Mouse (Mus musculus) liver, embryonic 11.5 days (tissue): ENCODE measurements around the gene Iyd. TPM values are rescaled to one million over a fixed set of nuclear protein-coding genes. Genes with fewer than 3 reads are reported as not detected.

Source experiments
- ATAC-seq: fragments of 200-750 bp; cut with Nextera tagmentation; replicated peaks from 2 replicates; pipeline ENCODE4 v1.8.0; 2017; ENCODE audit warnings: moderate number of reproducible peaks, mild to moderate bottlenecking, moderate TSS enrichment, moderate library complexity; ENCODE audit not compliant: low FRiP score
- DNase-seq: peaks from one replicate; pipeline ENCODE4 v3.0.0-alpha.2; 2017; ENCODE audit warnings: low spot score
- H3K27ac ChIP-seq: fragments of 300-500 bp; sonication (generic); 2 replicates; pipeline ENCODE4 v1.5.1; 2014; ENCODE audit warnings: mild to moderate bottlenecking, low read depth, low read length, control low read depth
- H3K27me3 ChIP-seq: fragments of 300-500 bp; sonication (generic); replicated peaks from 2 replicates; pipeline ENCODE4 v1.6.1; 2014; ENCODE audit warnings: low read length, mixed read lengths; ENCODE audit not compliant: control insufficient read depth, insufficient read depth
- H3K36me3 ChIP-seq: fragments of 300-500 bp; sonication (generic); 2 replicates; pipeline ENCODE4 v1.6.1; 2014; ENCODE audit warnings: mild to moderate bottlenecking, low read length, moderate library complexity, mixed read lengths; ENCODE audit not compliant: control insufficient read depth, insufficient read depth
- H3K4me1 ChIP-seq: fragments of 300-500 bp; sonication (generic); replicated peaks from 2 replicates; pipeline ENCODE4 v1.6.1; 2014; ENCODE audit warnings: low read length, mixed read lengths; ENCODE audit not compliant: control insufficient read depth, insufficient read depth
- H3K4me2 ChIP-seq: fragments of 300-500 bp; sonication (generic); 2 replicates; pipeline ENCODE4 v1.6.1; 2014; ENCODE audit warnings: mild to moderate bottlenecking, control low read depth, moderate library complexity
- H3K4me3 ChIP-seq: fragments of 300-500 bp; sonication (generic); 2 replicates; pipeline ENCODE4 v1.5.1; 2014; ENCODE audit warnings: low read depth, low read length, control low read depth
- H3K9ac ChIP-seq: fragments of 300-500 bp; sonication (generic); 2 replicates; pipeline ENCODE4 v1.6.1; 2014; ENCODE audit warnings: low read depth, low read length, control low read depth
- H3K9me3 ChIP-seq: fragments of 300-500 bp; sonication (generic); 2 replicates; pipeline ENCODE4 v1.6.1; 2016; ENCODE audit warnings: low read length, inconsistent platforms, mixed read lengths; ENCODE audit not compliant: control insufficient read depth
- WGBS: fragments of 180-500 bp; shearing (Covaris S2); extraction: QIAGEN DNeasy Blood & Tissue Kit; methylation state at CpG from one replicate; pipeline ENCODE4 v1.1.7; 2014; 5-methylcytosine and 5-hydroxymethylcytosine counted together
- polyA plus RNA-seq: library from polyadenylated mRNA; unstranded; fragments of >200 nt; fragmentation: Nextera tagmentation; extraction: Ambion mirVana; gene quantifications from 2 replicates; pipeline ENCODE4 v1.2.1, GENCODE M21; 2014

The Iyd gene
- polyA plus RNA-seq, 1 experiment from 2014 or later, result 4.0 TPM

DNA sequence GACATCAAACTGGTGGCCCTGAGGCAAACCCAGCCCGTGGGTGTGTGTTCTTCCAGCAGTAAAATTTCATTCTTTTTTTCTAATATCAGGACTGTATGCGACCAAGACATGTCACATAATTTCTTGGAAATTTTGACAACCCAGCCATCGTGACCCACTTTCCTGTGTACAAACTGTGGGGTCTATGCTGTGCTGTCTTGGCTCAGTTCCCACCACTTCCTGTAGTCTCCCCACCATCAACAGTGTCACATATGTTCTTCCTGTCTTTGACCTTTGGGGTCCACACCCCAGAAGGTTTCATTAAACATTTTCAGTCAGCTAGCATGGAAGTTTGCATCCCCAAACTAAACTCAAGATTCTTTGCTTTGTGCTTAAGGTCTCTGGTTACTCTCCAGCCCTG, 28.6 kb upstream of the Iyd start:
- DNase-seq, result no peak
- Histone ChIP-seq H3K4me2 (no peak overlapping the region), H3K4me1 (no peaks in the 10 kb centered on the region), H3K27ac (no peak overlapping the region), H3K27me3 (no peaks in the 10 kb centered on the region), H3K4me3 (no peak overlapping the region), H3K36me3 (no peaks in the 10 kb centered on the region), H3K9ac (no peak overlapping the region), H3K9me3 (no peaks in the 10 kb centered on the region)
- WGBS, result 66% methylated on average over 3 of the region's 3 CpGs
- ATAC-seq, result no peak

DNA sequence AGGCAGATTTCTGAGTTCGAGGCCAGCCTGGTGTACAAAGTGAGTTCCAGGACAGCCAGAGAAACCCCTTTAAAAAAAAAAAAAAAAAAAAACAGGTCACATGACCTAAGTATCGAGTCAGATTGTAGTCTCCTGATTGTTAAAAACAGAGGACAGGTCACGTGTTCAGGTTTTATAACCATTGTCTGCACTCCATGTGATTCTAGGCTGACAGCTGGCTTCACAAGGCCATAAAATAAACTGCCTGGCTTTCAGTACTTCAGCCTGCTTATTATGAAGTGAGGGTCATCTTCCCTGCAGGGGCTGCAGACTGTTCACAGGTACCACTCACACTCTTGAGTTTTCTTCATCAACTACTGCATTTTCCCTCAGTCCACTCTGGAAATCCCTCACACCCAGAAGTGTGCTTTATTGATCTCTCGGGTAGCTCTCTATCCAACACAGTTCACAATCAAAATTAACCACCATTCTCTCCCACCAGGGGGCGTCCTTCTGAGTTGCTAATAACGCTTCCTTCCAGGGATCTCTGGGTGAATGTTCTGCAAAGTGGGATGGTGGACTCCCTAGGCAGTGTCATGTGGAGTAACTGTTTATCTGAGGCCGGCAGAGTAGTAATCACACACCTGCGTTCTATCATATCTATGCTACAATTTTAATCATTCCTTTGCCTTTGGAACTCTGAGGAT, 27.3 kb upstream of the Iyd start:
- Histone ChIP-seq H3K4me2 (no peak overlapping the region), H3K4me3 (no peak overlapping the region), H3K9me3 (no peaks in the 10 kb centered on the region), H3K4me1 (no peaks in the 10 kb centered on the region), H3K9ac (no peak overlapping the region), H3K36me3 (no peaks in the 10 kb centered on the region), H3K27me3 (no peaks in the 10 kb centered on the region), H3K27ac (no peak overlapping the region)
- 71% methylated on average over 8 of the region's 8 CpGs for WGBS
- DNase-seq (no peak), ATAC-seq (no peak)

DNA sequence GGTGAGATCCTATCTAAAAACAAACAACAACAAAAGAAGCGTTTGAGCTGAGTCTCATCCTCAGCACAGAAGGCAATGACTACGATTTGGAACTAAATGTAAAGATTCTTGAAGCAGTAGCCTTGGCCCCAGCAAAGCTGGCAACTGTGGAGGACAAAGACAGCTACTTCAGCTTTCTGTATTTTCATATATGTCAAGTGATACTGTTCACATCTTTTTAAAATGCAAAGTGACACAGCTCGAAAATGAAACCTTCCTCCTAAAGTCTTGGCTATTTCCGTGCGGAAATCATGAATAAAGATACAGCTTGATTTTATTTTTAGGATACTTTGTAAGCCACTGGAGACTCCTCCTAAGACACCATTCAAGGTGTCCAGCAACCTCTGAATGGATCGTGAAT, 26.1 kb upstream of the Iyd start:
- no peak for DNase-seq
- Histone ChIP-seq H3K4me1 (no peaks in the 10 kb centered on the region), H3K36me3 (no peaks in the 10 kb centered on the region), H3K4me3 (no peak overlapping the region), H3K27me3 (no peaks in the 10 kb centered on the region), H3K4me2 (no peak overlapping the region), H3K9ac (no peak overlapping the region), H3K27ac (no peak overlapping the region), H3K9me3 (no peaks in the 10 kb centered on the region)
- no peak for ATAC-seq
- 67% methylated on average over 6 of the region's 6 CpGs for WGBS

DNA sequence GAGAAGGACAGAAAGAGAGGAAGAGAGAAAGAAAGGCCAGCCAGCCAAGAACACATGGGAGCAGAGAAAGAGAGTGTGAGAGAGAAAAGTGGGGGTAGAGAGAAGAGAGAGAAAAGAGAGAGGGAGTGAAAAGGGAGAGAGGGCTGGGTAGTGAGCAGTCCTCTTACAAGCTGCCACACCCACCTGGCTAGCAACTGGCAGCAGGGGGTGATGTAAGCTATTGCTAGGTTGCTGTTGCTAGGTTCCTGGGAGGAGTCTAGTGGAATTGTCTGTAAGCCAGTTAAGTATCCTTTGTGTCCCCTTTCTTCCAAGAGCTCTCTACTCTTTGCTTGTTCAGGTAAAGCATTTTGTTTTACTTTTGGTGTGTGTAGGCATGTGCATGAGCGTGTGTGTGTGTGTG, 25.4 kb upstream of the Iyd start:
- no peak overlapping the region for H3K9ac ChIP-seq
- WGBS, result 100% methylated on average over 1 of the region's 1 CpGs

DNA sequence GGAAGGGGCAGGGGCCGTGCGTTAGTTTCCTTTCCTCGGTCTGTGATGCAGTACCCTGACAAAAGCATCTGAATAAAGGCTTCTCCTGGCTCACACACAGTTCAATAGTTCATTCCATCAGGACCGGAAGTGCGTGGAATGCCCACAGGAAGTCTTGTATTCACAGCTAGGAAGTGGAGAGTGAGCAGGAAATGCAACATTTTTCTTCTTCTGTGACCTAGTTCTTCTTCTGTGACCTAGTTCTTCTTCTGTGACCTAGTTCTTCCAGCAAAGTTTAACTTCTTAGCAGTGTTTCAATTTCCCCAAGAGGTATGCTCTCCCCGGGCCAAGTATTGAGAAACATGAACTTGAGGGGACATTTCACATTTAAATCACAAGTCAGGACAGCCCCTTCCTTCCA, 23.6 kb upstream of the Iyd start:
- Histone ChIP-seq H3K27ac (no peak overlapping the region), H3K27me3 (no peaks in the 10 kb centered on the region), H3K9ac (no peak overlapping the region), H3K4me1 (no peaks in the 10 kb centered on the region), H3K9me3 (no peaks in the 10 kb centered on the region), H3K36me3 (no peaks in the 10 kb centered on the region), H3K4me2 (no peak overlapping the region), H3K4me3 (no peak overlapping the region)
- no peak for ATAC-seq
- 56% methylated on average over 6 of the region's 6 CpGs for WGBS
- no peak for DNase-seq

More for the DNA sequence above, 25.4 kb upstream of the Iyd start:
- H3K4me1 ChIP-seq, result no peaks in the 10 kb centered on the region
- DNase-seq (no peak), ATAC-seq (no peak)
- H3K4me3 ChIP-seq, result no peak overlapping the region
- H3K27me3 ChIP-seq, result no peaks in the 10 kb centered on the region
- H3K9me3 ChIP-seq, result no peaks in the 10 kb centered on the region
- H3K36me3 ChIP-seq, result no peaks in the 10 kb centered on the region
- H3K27ac ChIP-seq, result no peak overlapping the region
- H3K4me2 ChIP-seq, result no peak overlapping the region

DNA sequence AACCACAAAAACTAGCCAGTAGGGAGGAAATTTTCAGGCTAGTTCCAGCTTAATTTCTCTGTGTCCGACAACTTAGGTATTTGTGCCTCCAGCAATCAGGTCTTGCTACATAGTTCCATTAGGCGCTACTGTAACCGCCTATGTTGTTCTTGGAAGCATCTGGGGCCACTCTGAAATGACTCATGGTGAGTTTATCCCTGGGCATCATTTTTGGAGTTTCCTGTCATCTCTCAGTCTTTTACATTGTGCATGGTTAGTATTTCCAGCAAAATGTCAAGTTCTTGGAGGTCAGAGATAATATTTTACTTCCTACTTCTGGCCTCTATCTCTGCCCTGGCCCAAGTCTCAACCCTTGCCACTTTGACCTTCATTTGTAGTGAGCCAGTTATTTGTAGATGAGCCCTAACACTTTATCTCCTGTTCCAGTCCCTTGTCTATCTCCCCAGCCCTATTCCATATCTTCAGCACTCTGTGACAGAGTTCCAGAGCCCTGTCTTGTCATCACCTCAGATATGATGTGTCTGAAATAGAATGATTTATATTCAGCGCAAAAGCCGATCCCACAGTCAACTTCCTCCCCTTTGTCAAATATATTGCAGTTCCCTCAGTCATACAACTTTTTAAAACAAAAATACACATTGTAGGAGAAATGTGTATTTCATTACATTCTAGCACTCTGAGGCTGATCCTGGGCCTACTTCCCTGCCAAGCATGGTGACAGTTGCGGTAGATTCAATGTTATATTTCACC, 16.8 kb upstream of the Iyd start:
- H3K4me3 ChIP-seq, result no peak overlapping the region
- no peak overlapping the region for H3K4me2 ChIP-seq
- no peaks in the 10 kb centered on the region for H3K27me3 ChIP-seq
- H3K9ac ChIP-seq, result no peak overlapping the region
- 71% methylated on average over 6 of the region's 6 CpGs for WGBS
- no peaks in the 10 kb centered on the region for H3K9me3 ChIP-seq
- no peaks in the 10 kb centered on the region for H3K36me3 ChIP-seq
- DNase-seq (no peak), ATAC-seq (no peak)
- no peaks in the 10 kb centered on the region for H3K4me1 ChIP-seq
- H3K27ac ChIP-seq, result no peak overlapping the region

DNA sequence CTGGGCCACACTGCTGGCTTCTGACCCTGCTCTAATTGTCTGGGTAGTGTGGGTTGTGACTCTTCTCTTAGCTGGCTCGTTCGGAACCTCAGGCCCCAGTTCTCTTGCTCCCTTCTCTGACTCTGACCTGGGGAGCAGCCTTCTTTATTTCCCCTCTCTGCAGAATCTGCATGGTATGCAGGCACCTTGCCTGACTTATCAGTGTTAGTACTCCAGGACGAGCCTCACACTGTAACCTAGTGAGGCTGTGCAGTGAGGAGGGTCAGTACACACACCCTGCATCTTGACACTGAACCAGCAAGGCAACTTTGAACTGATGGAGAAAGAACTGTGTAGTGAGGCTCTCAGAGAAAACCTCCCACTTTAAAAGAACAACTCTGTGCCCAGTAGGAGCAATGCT, 15.5 kb upstream of the Iyd start:
- no peak overlapping the region for H3K9ac ChIP-seq
- no peak for DNase-seq
- 68% methylated on average over 3 of the region's 3 CpGs for WGBS
- H3K27me3 ChIP-seq, result no peaks in the 10 kb centered on the region
- H3K9me3 ChIP-seq, result no peaks in the 10 kb centered on the region
- no peak overlapping the region for H3K4me2 ChIP-seq
- ATAC-seq, result no peak
- H3K4me3 ChIP-seq, result no peak overlapping the region
- H3K4me1 ChIP-seq, result no peaks in the 10 kb centered on the region
- H3K36me3 ChIP-seq, result no peaks in the 10 kb centered on the region
- no peak overlapping the region for H3K27ac ChIP-seq

DNA sequence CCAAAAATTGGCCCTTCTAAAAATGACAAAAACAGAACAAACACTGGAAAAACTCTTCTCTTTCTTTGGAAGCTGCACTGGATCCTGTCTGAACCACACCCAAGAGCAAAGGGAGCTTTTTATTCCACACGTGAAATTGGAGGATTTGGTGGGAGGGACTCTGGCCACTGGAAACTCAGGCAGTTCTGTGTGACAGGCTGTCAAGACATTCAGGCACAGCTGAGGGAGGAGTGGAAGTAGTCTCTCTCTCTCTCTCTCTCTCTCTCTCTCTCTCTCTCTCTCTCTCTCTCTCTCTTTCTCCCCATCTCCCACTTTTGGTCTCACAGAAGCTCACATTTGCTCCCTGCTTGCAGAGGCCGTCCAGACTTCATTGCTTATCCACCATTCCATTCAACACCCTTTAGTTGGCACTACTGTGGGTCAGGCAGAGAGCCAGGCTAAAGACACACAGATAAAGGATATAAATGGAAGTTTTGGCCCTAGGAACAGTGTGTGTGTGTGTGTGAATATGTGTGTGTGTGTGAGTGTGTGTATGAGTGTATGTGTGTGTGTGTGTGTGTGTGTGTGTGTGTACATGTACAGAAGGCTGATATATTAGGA, 14.5 kb upstream of the Iyd start:
- no peaks in the 10 kb centered on the region for H3K27me3 ChIP-seq
- DNase-seq, result no peak
- no peak overlapping the region for H3K4me3 ChIP-seq
- H3K4me2 ChIP-seq, result no peak overlapping the region
- H3K4me1 ChIP-seq, result no peaks in the 10 kb centered on the region
- no peaks in the 10 kb centered on the region for H3K36me3 ChIP-seq
- 41% methylated on average over 2 of the region's 2 CpGs for WGBS
- ATAC-seq, result no peak
- no peak overlapping the region for H3K27ac ChIP-seq
- no peak overlapping the region for H3K9ac ChIP-seq
- no peaks in the 10 kb centered on the region for H3K9me3 ChIP-seq

DNA sequence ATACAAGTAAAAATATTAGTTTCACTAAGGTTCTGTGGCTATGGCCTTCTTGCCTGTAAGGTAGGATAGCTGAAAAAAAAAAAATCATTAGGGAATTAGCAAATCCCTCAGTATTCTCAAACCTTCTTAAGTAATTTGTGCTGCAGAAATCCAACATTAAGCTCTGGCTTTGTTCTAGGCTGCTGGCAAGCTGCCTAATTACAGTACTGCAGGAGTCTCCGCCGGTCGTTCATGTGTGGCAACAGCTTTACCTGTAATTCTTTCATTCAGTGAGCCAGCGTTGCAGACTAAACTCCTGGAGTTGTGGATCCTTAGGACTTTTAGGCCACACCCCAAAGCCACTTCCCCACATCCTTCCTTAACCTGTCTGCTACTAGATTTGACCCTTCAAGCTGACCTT, 10.2 kb upstream of the Iyd start:
- Histone ChIP-seq H3K4me3 (no peak overlapping the region), H3K27me3 (no peaks in the 10 kb centered on the region)

More for the DNA sequence above, 10.2 kb upstream of the Iyd start:
- no peak overlapping the region for H3K4me2 ChIP-seq
- H3K27ac ChIP-seq, result no peak overlapping the region
- H3K4me1 ChIP-seq, result no peaks in the 10 kb centered on the region
- WGBS, result 78% methylated on average over 4 of the region's 4 CpGs
- no peak overlapping the region for H3K9ac ChIP-seq
- H3K9me3 ChIP-seq, result no peaks in the 10 kb centered on the region
- H3K36me3 ChIP-seq, result no peaks in the 10 kb centered on the region
- no peak for ATAC-seq
- DNase-seq, result no peak
